In genomic region chr2:3816142-3816609, GRCm38 (mm10) we compare ENCODE assay signal across 9 mouse cellular contexts.
DNase-seq lines count a peak whose midpoint lies in the region; ATAC-seq and TF ChIP-seq lines count a peak whose summit lies in the region.
"Had no signal": no experiment of that assay in that cellular context is flagged by ENCODE, and none has a peak within 500 bp of the region (broad histone marks: within the 10 kb centered on the region; RNA-seq: fewer than 3 reads in every experiment).

No protein-coding gene starts in this region.

- H3K36me3 ChIP-seq in liver, adult 2 months (ENCODE audit: control insufficient read depth, insufficient read depth, low read length), result no peaks in the 10 kb centered on the region
- no peaks in the 10 kb centered on the region for H3K36me3 ChIP-seq in liver, embryonic 12.5 days
- H3K36me3 ChIP-seq in forebrain, postnatal 0 days (ENCODE audit: insufficient read depth), result no peaks in the 10 kb centered on the region
- H3K36me3 ChIP-seq in kidney, embryonic 16.5 days (ENCODE audit: insufficient read depth, low read length), result no peaks in the 10 kb centered on the region
- no peaks in the 10 kb centered on the region for H3K36me3 ChIP-seq in limb, embryonic 13.5 days
- H3K36me3 ChIP-seq in stomach, postnatal 0 days (ENCODE audit: control insufficient read depth, insufficient read depth, low read length), result no peaks in the 10 kb centered on the region
- H3K36me3 ChIP-seq: lung, embryonic 15.5 days had no signal

- H3K9me3 ChIP-seq in liver, embryonic 12.5 days (replicated peaks), result no peaks in the 10 kb centered on the region
- no peaks in the 10 kb centered on the region for H3K9me3 ChIP-seq in forebrain, postnatal 0 days (ENCODE audit: low read length)
- H3K9me3 ChIP-seq in kidney, embryonic 16.5 days (ENCODE audit: low read length), result no peaks in the 10 kb centered on the region
- no peaks in the 10 kb centered on the region for H3K9me3 ChIP-seq in limb, embryonic 13.5 days
- no peaks in the 10 kb centered on the region for H3K9me3 ChIP-seq in stomach, postnatal 0 days (ENCODE audit: control insufficient read depth, low read length)
- H3K9me3 ChIP-seq: lung, embryonic 15.5 days had no signal

- TF ChIP-seq POLR2A in liver, adult 2 months (IDR thresholded peaks at IDR 0.05; ENCODE audit: extremely low read depth, insufficient read depth, low read length), result no peak

- H3K4me2 ChIP-seq in liver, embryonic 12.5 days, result no peak overlapping the region
- no peak overlapping the region for H3K4me2 ChIP-seq in forebrain, postnatal 0 days (ENCODE audit: low read depth)
- H3K4me2 ChIP-seq in kidney, embryonic 16.5 days (replicated peaks; ENCODE audit: low read depth, low read length), result no peak overlapping the region
- no peak overlapping the region for H3K4me2 ChIP-seq in limb, embryonic 13.5 days (replicated peaks)
- no peak overlapping the region for H3K4me2 ChIP-seq in stomach, postnatal 0 days (replicated peaks; ENCODE audit: low read depth)
- H3K4me2 ChIP-seq: lung, embryonic 15.5 days had no signal

- no peak overlapping the region for H3K9ac ChIP-seq in liver, adult 2 months (ENCODE audit: low read depth, low read length)
- H3K9ac ChIP-seq in liver, embryonic 12.5 days, result no peak overlapping the region
- H3K9ac ChIP-seq in forebrain, postnatal 0 days, result no peak overlapping the region; the same call in 1 of the 2 replicates
- H3K9ac ChIP-seq in kidney, embryonic 16.5 days (replicated peaks; ENCODE audit: low read length), result no peak overlapping the region
- no peak overlapping the region for H3K9ac ChIP-seq in limb, embryonic 13.5 days
- H3K9ac ChIP-seq in stomach, postnatal 0 days (ENCODE audit: low read length), result no peak overlapping the region
- H3K9ac ChIP-seq: lung, embryonic 15.5 days had no signal

- no peak for TF ChIP-seq EP300 in stomach, postnatal 0 days (optimal IDR thresholded peaks at IDR 0.05)

- no peak for TF ChIP-seq CTCF in liver, adult 2 months (IDR thresholded peaks at IDR 0.05; ENCODE audit: low read depth, low read length)
- peak; percentile 63 for TF ChIP-seq CTCF in forebrain, postnatal 0 days (IDR thresholded peaks at IDR 0.05; ENCODE audit: low read depth)
- peak; percentile 62 for TF ChIP-seq CTCF in stomach, postnatal 0 days (IDR thresholded peaks at IDR 0.05; ENCODE audit: low read depth)

- 82% methylated on average over 6 of the region's 6 CpGs for WGBS in liver, adult 2 months
- WGBS in liver, embryonic 12.5 days (ENCODE audit: insufficient replicate concordance), result 68% methylated on average over 6 of the region's 6 CpGs
- 28% methylated on average over 6 of the region's 6 CpGs for WGBS in forebrain, postnatal 0 days
- WGBS in kidney, embryonic 16.5 days, result 56% methylated on average over 6 of the region's 6 CpGs
- WGBS in limb, embryonic 13.5 days, result 52% methylated on average over 6 of the region's 6 CpGs
- 67% methylated on average over 6 of the region's 6 CpGs for WGBS in stomach, postnatal 0 days

- DNase-seq in liver, adult 2 months (ENCODE audit: extremely low read depth, low read depth, low spot score), result peak; percentile 29
- DNase-seq in forebrain, postnatal 0 days, result peak; percentile 88
- DNase-seq in stomach, postnatal 0 days (ENCODE audit: low spot score), result no peak
- DNase-seq in T-cell, adult 2 months (ENCODE audit: low spot score), result no peak

- H3K4me3 ChIP-seq in liver, adult 2 months (ENCODE audit: insufficient read depth, low read depth, low read length), result no peak overlapping the region
- no peak overlapping the region for H3K4me3 ChIP-seq in liver, embryonic 12.5 days
- no peak overlapping the region for H3K4me3 ChIP-seq in forebrain, postnatal 0 days (ENCODE audit: low read depth, low read length)
- no peak overlapping the region for H3K4me3 ChIP-seq in kidney, embryonic 16.5 days (ENCODE audit: low read length)
- no peak overlapping the region for H3K4me3 ChIP-seq in limb, embryonic 13.5 days
- no peak overlapping the region for H3K4me3 ChIP-seq in stomach, postnatal 0 days (ENCODE audit: low read depth, low read length)
- H3K4me3 ChIP-seq: lung, embryonic 15.5 days had no signal

- no peak overlapping the region for H3K27ac ChIP-seq in liver, adult 2 months (replicated peaks; ENCODE audit: insufficient read depth, low read depth, low read length)
- no peak overlapping the region for H3K27ac ChIP-seq in liver, embryonic 12.5 days
- peak overlapping the region; percentile 84 for H3K27ac ChIP-seq in forebrain, postnatal 0 days (ENCODE audit: low read depth, low read length)
- H3K27ac ChIP-seq in kidney, embryonic 16.5 days (ENCODE audit: low read length), result no peak overlapping the region
- no peak overlapping the region for H3K27ac ChIP-seq in limb, embryonic 13.5 days
- no peak overlapping the region for H3K27ac ChIP-seq in stomach, postnatal 0 days (replicated peaks)
- H3K27ac ChIP-seq: lung, embryonic 15.5 days had no signal

- ATAC-seq in liver, embryonic 12.5 days, result no peak
- peak; percentile 71 for ATAC-seq in cerebellum, adult (ENCODE audit: insufficient number of reproducible peaks, low FRiP score, low TSS enrichment)
- peak; percentile 79 for ATAC-seq in forebrain, postnatal 0 days
- ATAC-seq in kidney, embryonic 16.5 days (ENCODE audit: low FRiP score, low TSS enrichment), result 0 out of 2 replicates have a peak, but pooled peaks have one; percentile 39
- 0 out of 2 replicates have a peak, but pooled peaks have one; percentile 64 for ATAC-seq in limb, embryonic 13.5 days (ENCODE audit: low FRiP score, low read depth)
- ATAC-seq in stomach, postnatal 0 days (ENCODE audit: low FRiP score, low TSS enrichment), result no peak

- H3K4me1 ChIP-seq in liver, adult 2 months (ENCODE audit: control insufficient read depth, insufficient read depth, low read length), result no peaks in the 10 kb centered on the region; the same call in 1 of the 2 replicates
- no peaks in the 10 kb centered on the region for H3K4me1 ChIP-seq in liver, embryonic 12.5 days
- H3K4me1 ChIP-seq in forebrain, postnatal 0 days (ENCODE audit: insufficient read depth), result peaks cover 7% of the 10 kb centered on the region; the same call in 1 of the 2 replicates
- H3K4me1 ChIP-seq in kidney, embryonic 16.5 days (ENCODE audit: insufficient read depth, low read length), result no peaks in the 10 kb centered on the region
- H3K4me1 ChIP-seq in limb, embryonic 13.5 days, result peaks cover 4% of the 10 kb centered on the region; the same call in 1 of the 2 replicates
- no peaks in the 10 kb centered on the region for H3K4me1 ChIP-seq in stomach, postnatal 0 days (replicated peaks; ENCODE audit: control insufficient read depth, insufficient read depth)
- H3K4me1 ChIP-seq: lung, embryonic 15.5 days had no signal

- no peaks in the 10 kb centered on the region for H3K27me3 ChIP-seq in liver, adult 2 months (ENCODE audit: control insufficient read depth, insufficient read depth, low read length)
- H3K27me3 ChIP-seq in liver, embryonic 12.5 days (replicated peaks), result no peaks in the 10 kb centered on the region
- no peaks in the 10 kb centered on the region for H3K27me3 ChIP-seq in forebrain, postnatal 0 days (ENCODE audit: insufficient read depth, low read length)
- no peaks in the 10 kb centered on the region for H3K27me3 ChIP-seq in kidney, embryonic 16.5 days (ENCODE audit: insufficient read depth, low read length)
- H3K27me3 ChIP-seq in limb, embryonic 13.5 days, result no peaks in the 10 kb centered on the region
- no peaks in the 10 kb centered on the region for H3K27me3 ChIP-seq in stomach, postnatal 0 days (ENCODE audit: control insufficient read depth, insufficient read depth, low read length)
- H3K27me3 ChIP-seq: lung, embryonic 15.5 days had no signal

- no peaks in the 10 kb centered on the region for H3K79me2 ChIP-seq in liver, adult 2 months (ENCODE audit: control insufficient read depth, insufficient read depth, low read length)

Comparison
In these comparisons a context has a peak if more than half of its experiments do, and no peak if none do; other contexts are left out.
1. DNase-seq: peak in liver, adult 2 months (single experiment) and forebrain, postnatal 0 days (single experiment); none in stomach, postnatal 0 days (single experiment) and T-cell, adult 2 months (single experiment).
2. ATAC-seq: peak in cerebellum, adult (single experiment), forebrain, postnatal 0 days (single experiment), kidney, embryonic 16.5 days (single experiment) and limb, embryonic 13.5 days (single experiment); none in liver, embryonic 12.5 days (single experiment) and stomach, postnatal 0 days (single experiment).